Mouse (Mus musculus): ENCODE measurements around the gene Prl7d1. TPM values are rescaled to one million over a fixed set of nuclear protein-coding genes. Genes with fewer than 3 reads are reported as not detected.
"Not testable (repeated sequence)": the region's sequence is repeated elsewhere in the genome, so short reads cannot be mapped to it uniquely, and the experiment has no call there.

The Prl7d1 gene
- total RNA-seq (2012; rRNA removed) (not detected in 2 replicates), total RNA-seq (2014; rRNA removed) (not detected in 2 replicates), polyA plus RNA-seq (2012; ENCODE audit: insufficient read length, low read depth) (not detected in 2 replicates)

- dilution Hi-C loops (cut with MboI; ENCODE audit: extremely low pct_ligation_motif_present, extremely low pct_unique_long_range_greater_than_20kb, low sequenced_read_pairs) = no loop called here
Observed at GRCm38 (mm10) chr13:27716636-27717035, at the start of gene Prl7d1. TSS of gene Prl7d1 (minus strand) at chr13:27716736.

GRCm38 (mm10) chr13:27734512-27735186, 18.1 kb upstream of the Prl7d1 start:
- Histone ChIP-seq H3K79me2 (replicated peaks; ENCODE audit: control insufficient read depth, extremely low read depth, insufficient read depth, poor library complexity, severe bottlenecking) (no peaks in the 10 kb centered on the region), H3K4me1 (ENCODE audit: control insufficient read depth in 1 of 2, insufficient read depth in 2 of 2) (no peaks in the 10 kb centered on the region), H3K27ac (ENCODE audit: insufficient read depth, low read depth) (no peak overlapping the region), H3K9me3 (replicated peaks; ENCODE audit: low read length) (no peaks in the 10 kb centered on the region), H3K27me3 (replicated peaks) (no peaks in the 10 kb centered on the region), H3K36me3 (replicated peaks in 1 of 2; ENCODE audit: control insufficient read depth in 1 of 2, insufficient read depth in 1 of 2, low read length in 1 of 2) (no peaks in the 10 kb centered on the region), H3K4me2 (ENCODE audit: insufficient read depth, low read depth, poor library complexity, severe bottlenecking) (no peak overlapping the region), H3K4me3 (replicated peaks in 1 of 3; ENCODE audit: low read depth in 2 of 3, low read length in 2 of 3, poor library complexity in 1 of 3) (no peak overlapping the region), H3K9ac (ENCODE audit: insufficient read depth, low read depth) (no peak overlapping the region)
- no peak for TF ChIP-seq POLR2A (IDR thresholded peaks at IDR 0.05; ENCODE audit: low read depth, low read length)
- TF ChIP-seq ZNF384 (IDR thresholded peaks at IDR 0.05; ENCODE audit: low read depth, low read length) = no peak
- no peak for TF ChIP-seq BHLHE40 (IDR thresholded peaks at IDR 0.05; ENCODE audit: low read depth, low read length)
- TF ChIP-seq TCF12 (IDR thresholded peaks at IDR 0.05; ENCODE audit: low read depth, low read length) = no peak
- no peak for TF ChIP-seq MYC (IDR thresholded peaks at IDR 0.05; ENCODE audit: low read depth, low read length)
- TF ChIP-seq JUN (IDR thresholded peaks at IDR 0.05; ENCODE audit: insufficient read depth, low read depth, low read length) = no peak
- no peak for TF ChIP-seq CTCF (conservative IDR thresholded peaks at IDR 0.05 in 1 of 2, IDR thresholded peaks at IDR 0.05 in 1 of 2; ENCODE audit: low read depth in 2 of 2, low read length in 2 of 2)
- TF ChIP-seq JUND (conservative IDR thresholded peaks at IDR 0.05; ENCODE audit: low read depth, low read length) = no peak
- no peak for TF ChIP-seq HCFC1 (IDR thresholded peaks at IDR 0.05; ENCODE audit: low read depth, low read length)
- no peak for TF ChIP-seq ZMIZ1 (IDR thresholded peaks at IDR 0.05; ENCODE audit: low read depth, low read length)
- TF ChIP-seq CHD2 (IDR thresholded peaks at IDR 0.05; ENCODE audit: low read length) = no peak
- TF ChIP-seq SIN3A (IDR thresholded peaks at IDR 0.05; ENCODE audit: low read length) = no peak
- no peak for TF ChIP-seq MAFK (IDR thresholded peaks at IDR 0.05; ENCODE audit: insufficient replicate concordance, low read length)
- DNase-seq (ENCODE audit: extremely low read depth) = no peak
- in situ Hi-C loops (cut with MboI; ENCODE audit: low pct_ligation_motif_present, low pct_unique_long_range_greater_than_20kb, low sequenced_read_pairs) (no loop called here), dilution Hi-C loops (cut with MboI; ENCODE audit: extremely low pct_ligation_motif_present, extremely low pct_unique_long_range_greater_than_20kb, low sequenced_read_pairs) (no loop called here)

More at GRCm38 (mm10) chr13:27716636-27717035, at the start of gene Prl7d1:
- H3K36me3 ChIP-seq (replicated peaks in 1 of 2; ENCODE audit: control insufficient read depth in 1 of 2, insufficient read depth in 1 of 2, low read length in 1 of 2) = no peaks in the 10 kb centered on the region
- no peaks in the 10 kb centered on the region for H3K4me1 ChIP-seq (ENCODE audit: control insufficient read depth in 1 of 2, insufficient read depth in 2 of 2)
- H3K4me2 ChIP-seq (ENCODE audit: insufficient read depth, low read depth, poor library complexity, severe bottlenecking) = no peak within 1 kb of the TSS
- H3K27me3 ChIP-seq (replicated peaks) = no peaks in the 10 kb centered on the region
- TF ChIP-seq TBP (conservative IDR thresholded peaks at IDR 0.05; ENCODE audit: low read depth, low read length) = no peak
- no peak for TF ChIP-seq UBTF (IDR thresholded peaks at IDR 0.05; ENCODE audit: low read depth, low read length)
- no peak for TF ChIP-seq ZKSCAN1 (IDR thresholded peaks at IDR 0.05; ENCODE audit: borderline replicate concordance, low read depth, low read length)
- no peak for TF ChIP-seq HCFC1 (IDR thresholded peaks at IDR 0.05; ENCODE audit: low read depth, low read length)
- TF ChIP-seq ZNF384 (IDR thresholded peaks at IDR 0.05; ENCODE audit: low read depth, low read length) = no peak
- no peak for TF ChIP-seq NELFE (IDR thresholded peaks at IDR 0.05; ENCODE audit: low read depth, low read length)
- TF ChIP-seq MXI1 (IDR thresholded peaks at IDR 0.05; ENCODE audit: low read depth, low read length) = no peak
- no peak within 1 kb of the TSS for H3K4me3 ChIP-seq (replicated peaks in 1 of 3; ENCODE audit: low read depth in 2 of 3, low read length in 2 of 3, poor library complexity in 1 of 3)
- in situ Hi-C loops (cut with MboI; ENCODE audit: low pct_ligation_motif_present, low pct_unique_long_range_greater_than_20kb, low sequenced_read_pairs) = no loop called here
- H3K27ac ChIP-seq (ENCODE audit: insufficient read depth, low read depth) = no peak within 1 kb of the TSS
- no peak for DNase-seq (ENCODE audit: extremely low read depth)
- H3K9ac ChIP-seq (ENCODE audit: insufficient read depth, low read depth) = no peak within 1 kb of the TSS
- no peaks in the 10 kb centered on the region for H3K9me3 ChIP-seq (replicated peaks; ENCODE audit: low read length)
- H3K79me2 ChIP-seq (replicated peaks; ENCODE audit: control insufficient read depth, extremely low read depth, insufficient read depth, poor library complexity, severe bottlenecking) = no peaks in the 10 kb centered on the region

GRCm38 (mm10) chr13:27730286-27730959, 13.9 kb upstream of the Prl7d1 start:
- H3K4me2 ChIP-seq (ENCODE audit: insufficient read depth, low read depth, poor library complexity, severe bottlenecking); in situ Hi-C loops (cut with MboI; ENCODE audit: low pct_ligation_motif_present, low pct_unique_long_range_greater_than_20kb, low sequenced_read_pairs); H3K27me3 ChIP-seq (replicated peaks); DNase-seq (ENCODE audit: extremely low read depth); H3K79me2 ChIP-seq (replicated peaks; ENCODE audit: control insufficient read depth, extremely low read depth, insufficient read depth, poor library complexity, severe bottlenecking); H3K9me3 ChIP-seq (replicated peaks; ENCODE audit: low read length); H3K27ac ChIP-seq (ENCODE audit: insufficient read depth, low read depth); dilution Hi-C loops (cut with MboI; ENCODE audit: extremely low pct_ligation_motif_present, extremely low pct_unique_long_range_greater_than_20kb, low sequenced_read_pairs); H3K36me3 ChIP-seq (replicated peaks in 1 of 2; ENCODE audit: control insufficient read depth in 1 of 2, insufficient read depth in 1 of 2, low read length in 1 of 2); H3K4me1 ChIP-seq (ENCODE audit: control insufficient read depth in 1 of 2, insufficient read depth in 2 of 2); H3K9ac ChIP-seq (ENCODE audit: insufficient read depth, low read depth); H3K4me3 ChIP-seq (replicated peaks in 1 of 3; ENCODE audit: low read depth in 2 of 3, low read length in 2 of 3, poor library complexity in 1 of 3): not testable (repeated sequence)

- H3K9me3 ChIP-seq (replicated peaks; ENCODE audit: low read length); H3K27me3 ChIP-seq (replicated peaks); H3K9ac ChIP-seq (ENCODE audit: insufficient read depth, low read depth); dilution Hi-C loops (cut with MboI; ENCODE audit: extremely low pct_ligation_motif_present, extremely low pct_unique_long_range_greater_than_20kb, low sequenced_read_pairs); DNase-seq (ENCODE audit: extremely low read depth); H3K4me1 ChIP-seq (ENCODE audit: control insufficient read depth in 1 of 2, insufficient read depth in 2 of 2); in situ Hi-C loops (cut with MboI; ENCODE audit: low pct_ligation_motif_present, low pct_unique_long_range_greater_than_20kb, low sequenced_read_pairs); H3K36me3 ChIP-seq (replicated peaks in 1 of 2; ENCODE audit: control insufficient read depth in 1 of 2, insufficient read depth in 1 of 2, low read length in 1 of 2); H3K4me2 ChIP-seq (ENCODE audit: insufficient read depth, low read depth, poor library complexity, severe bottlenecking); H3K79me2 ChIP-seq (replicated peaks; ENCODE audit: control insufficient read depth, extremely low read depth, insufficient read depth, poor library complexity, severe bottlenecking); H3K4me3 ChIP-seq (replicated peaks in 1 of 3; ENCODE audit: low read depth in 2 of 3, low read length in 2 of 3, poor library complexity in 1 of 3); H3K27ac ChIP-seq (ENCODE audit: insufficient read depth, low read depth): not testable (repeated sequence)
Observed at GRCm38 (mm10) chr13:27725057-27725456, 8.5 kb upstream of the Prl7d1 start.
